Mouse (Mus musculus) embryonic facial prominence, embryonic 14.5 days (tissue): ENCODE data around the gene Mmadhc. TPM values are rescaled to one million over a fixed set of nuclear protein-coding genes. Genes with fewer than 3 reads are reported as not detected.

ENCODE experiments used
- ATAC-seq: fragments of 200-750 bp; cut with Nextera tagmentation; 2 replicates; pipeline ENCODE4 v1.8.0; 2017; ENCODE audit warnings: low read depth, moderate number of reproducible peaks, moderate TSS enrichment
- DNase-seq: peaks from one replicate; pipeline ENCODE4 v3.0.0-alpha.2; 2015; ENCODE audit warnings: low spot score
- H3K27ac ChIP-seq: fragments of 300-500 bp; sonication (generic); replicated peaks from 2 replicates; pipeline ENCODE4 v1.5.1; 2014; ENCODE audit warnings: low read depth, mild to moderate bottlenecking, low read length, moderate library complexity
- H3K27me3 ChIP-seq: fragments of 300-500 bp; sonication (generic); replicated peaks from 2 replicates; pipeline ENCODE4 v1.6.1; 2014; ENCODE audit warnings: low read length; ENCODE audit not compliant: control insufficient read depth, insufficient read depth
- H3K36me3 ChIP-seq: fragments of 300-500 bp; sonication (generic); 2 replicates; pipeline ENCODE4 v1.6.1; 2014; ENCODE audit warnings: low read length, mixed read lengths; ENCODE audit not compliant: control insufficient read depth, insufficient read depth
- H3K4me1 ChIP-seq: fragments of 300-500 bp; sonication (generic); 2 replicates; pipeline ENCODE4 v1.6.1; 2014; ENCODE audit warnings: antibody characterized with exemption, low read length; ENCODE audit not compliant: control insufficient read depth, insufficient read depth
- H3K4me2 ChIP-seq: fragments of 300-500 bp; sonication (generic); 2 replicates; pipeline ENCODE4 v1.6.1; 2014; ENCODE audit warnings: low read depth, mild to moderate bottlenecking, low read length, moderate library complexity, mixed read lengths
- H3K4me3 ChIP-seq: fragments of 300-500 bp; sonication (generic); 2 replicates; pipeline ENCODE4 v1.5.1; 2014; ENCODE audit warnings: low read depth, mild to moderate bottlenecking, low read length
- H3K9ac ChIP-seq: fragments of 300-500 bp; sonication (generic); 2 replicates; pipeline ENCODE4 v1.6.1; 2014; ENCODE audit warnings: low read depth, mild to moderate bottlenecking, low read length, moderate library complexity, mixed read lengths
- H3K9me3 ChIP-seq: fragments of 300-500 bp; sonication (generic); 2 replicates; pipeline ENCODE4 v1.6.1; 2016; ENCODE audit warnings: low read length; ENCODE audit not compliant: control insufficient read depth
- WGBS: fragments of 180-500 bp; shearing (Covaris S2); extraction: QIAGEN DNeasy Blood & Tissue Kit; methylation state at CpG from one replicate; pipeline ENCODE4 v1.1.7; 2014; 5-methylcytosine and 5-hydroxymethylcytosine counted together
- polyA plus RNA-seq: library from polyadenylated mRNA; unstranded; fragments of >200 nt; fragmentation: Nextera tagmentation; extraction: Ambion mirVana; gene quantifications from 2 replicates; pipeline ENCODE4 v1.2.1, GENCODE M21; 2014

The Mmadhc gene
- polyA plus RNA-seq: 160 and 172 TPM in 2 replicates

DNA sequence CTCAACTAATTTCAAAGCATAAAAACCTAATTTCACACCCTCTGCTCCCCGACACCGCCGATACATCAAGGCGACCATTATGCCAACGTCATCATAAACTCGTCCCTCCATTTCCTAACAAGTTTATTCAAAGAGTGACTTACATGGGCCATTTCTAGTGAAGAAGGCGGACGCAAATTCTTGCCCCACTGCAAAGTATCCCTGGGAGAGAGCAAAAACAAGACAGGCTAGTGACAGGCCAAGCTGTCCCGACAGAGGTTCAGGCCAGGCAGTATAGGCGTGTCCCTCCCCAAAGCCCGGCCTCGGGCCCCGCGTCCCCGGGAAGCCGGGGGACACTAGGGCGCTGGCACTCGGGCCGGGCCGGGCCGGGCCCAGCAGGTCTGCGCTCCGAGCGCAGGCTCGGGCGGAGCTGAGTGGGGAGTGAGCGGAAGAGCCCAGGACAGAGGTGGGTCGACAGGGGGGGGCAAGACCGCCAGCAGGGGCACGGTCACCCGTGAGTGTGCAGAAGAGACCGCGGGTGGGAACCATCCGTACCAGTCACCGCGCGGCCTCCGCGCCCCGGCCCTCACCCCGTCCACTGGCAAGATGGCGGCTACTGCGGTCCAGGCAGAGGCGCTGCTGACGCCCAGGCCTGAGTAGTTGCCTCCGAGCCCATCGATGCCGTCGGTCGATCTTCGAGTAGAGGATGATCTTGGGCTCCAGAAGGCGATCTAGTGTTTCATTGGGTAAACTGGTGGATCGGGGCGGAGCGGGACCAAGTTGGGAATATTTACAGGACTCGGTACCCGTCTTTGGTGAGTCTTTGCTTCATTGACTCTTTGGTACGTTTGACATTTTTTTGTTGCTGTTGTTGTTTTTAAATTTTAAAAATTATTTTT, at the start of gene Mmadhc:
TSS of gene Mmadhc (minus strand) at position 693 of the 878 bp plus-strand sequence.
- ATAC-seq: peak; percentile 97
- peak; percentile 99 for DNase-seq
- Histone ChIP-seq H3K4me3 (peak within 1 kb of the TSS; percentile 82), H3K27ac (peak within 1 kb of the TSS; percentile 90), H3K9me3 (no peaks in the 10 kb centered on the region), H3K27me3 (no peaks in the 10 kb centered on the region), H3K4me1 (peaks cover 18% of the 10 kb centered on the region), H3K9ac (peak within 1 kb of the TSS; percentile 94), H3K4me2 (peak within 1 kb of the TSS; percentile 79), H3K36me3 (peaks cover 4% of the 10 kb centered on the region; the same call in 1 of the 2 replicates)
- under 1% methylated on average over 30 of the region's 58 CpGs for WGBS

DNA sequence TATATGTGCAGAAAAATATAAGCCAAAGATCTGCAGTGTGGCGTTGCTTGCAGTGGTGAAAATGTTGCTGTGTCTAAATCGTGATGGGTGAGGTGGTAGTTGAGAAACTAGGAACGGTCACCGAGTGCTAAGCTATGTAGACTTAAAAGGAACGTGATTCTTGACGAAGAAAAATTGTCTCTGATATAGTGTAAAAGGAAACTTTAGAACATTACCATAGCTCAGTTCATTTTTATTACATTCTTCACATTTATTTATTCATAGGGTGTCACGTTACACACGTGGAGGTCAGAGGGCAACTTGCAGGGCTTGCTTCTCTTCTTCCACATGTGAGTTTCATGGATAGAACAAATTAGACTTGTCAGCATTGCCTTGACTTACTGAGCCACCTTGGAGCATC, 47.0 kb upstream of the Mmadhc start:
- DNase-seq (no peak), ATAC-seq (no peak)
- Histone ChIP-seq H3K4me3 (no peak overlapping the region), H3K9ac (no peak overlapping the region), H3K4me2 (no peak overlapping the region), H3K4me1 (0 out of 2 replicates have a peak, but pooled peaks cover 3% of the 10 kb centered on the region), H3K36me3 (no peaks in the 10 kb centered on the region), H3K27me3 (no peaks in the 10 kb centered on the region), H3K27ac (no peak overlapping the region), H3K9me3 (no peaks in the 10 kb centered on the region)
- WGBS: 50% methylated on average over 8 of the region's 8 CpGs

DNA sequence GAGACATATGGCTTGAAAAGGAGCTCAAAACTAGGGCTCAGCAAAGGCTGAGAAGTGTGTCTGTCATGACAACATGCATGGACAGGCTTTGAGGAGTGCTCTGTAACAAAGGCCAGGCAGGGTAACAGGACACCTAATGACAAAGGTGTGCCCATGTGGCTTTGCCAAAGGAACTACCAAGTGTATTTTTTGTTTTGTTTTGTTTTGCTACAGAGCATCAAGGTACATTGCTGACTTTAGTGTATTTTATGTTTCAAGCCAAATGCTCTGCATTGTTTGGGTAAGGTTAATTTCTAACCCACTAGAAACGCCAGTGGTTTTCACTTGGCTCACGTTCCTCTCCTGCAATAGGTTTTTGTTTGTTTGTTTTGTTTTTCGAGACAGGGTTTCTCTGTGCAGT, 42.5 kb upstream of the Mmadhc start:
- Histone ChIP-seq H3K36me3 (no peaks in the 10 kb centered on the region), H3K4me2 (no peak overlapping the region), H3K27ac (no peak overlapping the region), H3K27me3 (no peaks in the 10 kb centered on the region), H3K4me3 (no peak overlapping the region), H3K4me1 (no peaks in the 10 kb centered on the region), H3K9ac (no peak overlapping the region), H3K9me3 (no peaks in the 10 kb centered on the region)
- no peak for ATAC-seq
- DNase-seq: no peak
- 56% methylated on average over 3 of the region's 3 CpGs for WGBS

DNA sequence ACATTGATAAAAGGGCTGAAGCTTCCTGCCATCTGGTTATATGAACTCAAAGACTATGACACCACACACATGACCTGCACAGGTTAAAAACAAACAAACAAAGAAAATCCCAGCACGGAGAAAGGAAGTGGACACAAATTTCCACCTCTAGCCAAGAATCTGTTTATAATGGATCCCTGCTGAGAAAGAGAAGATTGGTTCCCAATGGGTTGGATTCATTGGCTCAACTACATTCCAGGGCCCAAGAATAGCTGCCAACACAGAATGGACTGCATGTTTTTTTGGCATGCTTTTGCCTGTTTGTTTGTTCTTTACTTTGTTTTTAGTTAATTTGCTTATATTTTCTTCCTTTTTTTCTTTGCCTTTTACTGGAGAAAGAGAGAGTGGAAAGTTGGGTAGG, 41.0 kb upstream of the Mmadhc start:
- Histone ChIP-seq H3K36me3 (no peaks in the 10 kb centered on the region), H3K9ac (no peak overlapping the region), H3K4me1 (no peaks in the 10 kb centered on the region), H3K4me3 (no peak overlapping the region), H3K27me3 (no peaks in the 10 kb centered on the region), H3K4me2 (no peak overlapping the region), H3K27ac (no peak overlapping the region), H3K9me3 (no peaks in the 10 kb centered on the region)
- 37% methylated on average over 1 of the region's 1 CpGs for WGBS
- no peak for ATAC-seq
- DNase-seq: no peak

DNA sequence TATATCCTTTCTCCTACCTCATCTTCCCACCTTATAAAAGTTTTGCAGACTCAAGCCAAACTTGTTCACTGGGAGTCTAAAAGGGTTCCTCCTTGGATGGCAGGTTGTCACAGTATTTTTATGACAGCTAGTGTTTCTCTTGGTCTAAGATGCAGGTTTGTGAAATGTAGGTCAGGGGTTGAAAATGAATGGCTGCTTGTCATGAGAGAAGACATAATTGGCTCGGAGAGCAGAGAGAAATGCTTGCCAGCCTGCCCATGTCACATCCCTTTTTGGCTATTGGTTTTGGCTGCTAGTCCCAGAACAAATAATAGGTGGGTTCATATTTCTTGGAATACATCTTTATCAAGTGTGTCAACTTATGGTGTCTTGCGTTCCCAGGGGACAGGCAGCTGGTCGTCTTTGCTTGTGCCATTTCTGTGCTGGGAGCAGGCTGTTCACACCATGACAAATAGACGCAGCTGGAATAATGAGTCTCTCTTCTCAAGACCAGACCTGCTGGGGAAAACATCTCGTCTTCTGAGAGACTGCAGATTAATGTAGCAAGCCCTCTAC, 35.2 kb upstream of the Mmadhc start:
- peak; percentile 46 for DNase-seq
- 45% methylated on average over 5 of the region's 5 CpGs for WGBS
- H3K4me1 ChIP-seq: no peaks in the 10 kb centered on the region
- no peak overlapping the region for H3K27ac ChIP-seq
- no peak overlapping the region for H3K4me2 ChIP-seq
- H3K4me3 ChIP-seq: no peak overlapping the region
- no peaks in the 10 kb centered on the region for H3K36me3 ChIP-seq
- no peaks in the 10 kb centered on the region for H3K9me3 ChIP-seq
- H3K27me3 ChIP-seq: no peaks in the 10 kb centered on the region
- no peak for ATAC-seq
- H3K9ac ChIP-seq: no peak overlapping the region

DNA sequence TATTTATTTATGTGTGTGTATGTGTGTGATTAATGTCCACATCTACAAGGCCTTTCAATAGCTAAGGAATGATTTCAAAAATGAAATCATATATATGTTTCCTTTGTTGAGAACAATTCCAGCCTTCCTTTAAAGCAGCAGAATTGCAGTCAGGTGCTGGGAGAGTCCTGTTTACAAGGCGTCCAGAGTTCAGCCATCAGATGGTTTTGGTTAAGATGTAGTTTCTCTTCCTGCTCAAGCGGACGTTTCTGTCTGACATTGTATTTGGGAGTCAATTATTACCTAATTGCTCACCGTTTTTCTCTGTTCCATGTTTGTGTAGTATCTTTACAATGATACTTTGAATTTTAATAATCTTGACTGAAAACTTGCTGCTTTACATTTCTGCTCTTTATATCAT, 31.6 kb upstream of the Mmadhc start:
- Histone ChIP-seq H3K4me3 (no peak overlapping the region), H3K27me3 (no peaks in the 10 kb centered on the region), H3K4me2 (no peak overlapping the region), H3K27ac (no peak overlapping the region), H3K36me3 (no peaks in the 10 kb centered on the region), H3K9ac (no peak overlapping the region), H3K4me1 (no peaks in the 10 kb centered on the region), H3K9me3 (no peaks in the 10 kb centered on the region)
- no peak for ATAC-seq
- peak; percentile 23 for DNase-seq
- WGBS: 23% methylated on average over 4 of the region's 4 CpGs

DNA sequence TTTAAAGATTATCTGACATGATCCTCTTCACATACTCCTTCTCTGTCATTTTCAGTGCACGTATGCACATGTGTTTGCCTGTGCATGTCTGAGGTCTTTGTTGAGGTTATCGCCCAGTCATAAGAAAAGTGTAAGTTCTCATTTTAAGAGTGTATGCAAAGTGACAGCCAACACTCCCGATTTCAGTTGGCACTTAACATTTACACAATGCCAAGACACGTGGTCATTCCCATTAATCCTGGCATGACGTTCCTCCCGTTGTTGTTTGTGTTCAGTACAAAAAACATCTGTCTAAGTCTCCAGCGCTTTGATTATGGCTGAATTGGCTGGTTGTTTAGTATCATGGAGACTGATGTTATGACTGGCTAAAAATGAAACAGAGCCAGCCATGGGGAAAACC, 28.2 kb upstream of the Mmadhc start:
- ATAC-seq (no peak), DNase-seq (no peak)
- no peak overlapping the region for H3K9ac ChIP-seq
- no peaks in the 10 kb centered on the region for H3K36me3 ChIP-seq
- H3K9me3 ChIP-seq: no peaks in the 10 kb centered on the region
- H3K27me3 ChIP-seq: no peaks in the 10 kb centered on the region
- 78% methylated on average over 7 of the region's 7 CpGs for WGBS
- no peaks in the 10 kb centered on the region for H3K4me1 ChIP-seq
- no peak overlapping the region for H3K4me3 ChIP-seq
- H3K27ac ChIP-seq: no peak overlapping the region
- no peak overlapping the region for H3K4me2 ChIP-seq

DNA sequence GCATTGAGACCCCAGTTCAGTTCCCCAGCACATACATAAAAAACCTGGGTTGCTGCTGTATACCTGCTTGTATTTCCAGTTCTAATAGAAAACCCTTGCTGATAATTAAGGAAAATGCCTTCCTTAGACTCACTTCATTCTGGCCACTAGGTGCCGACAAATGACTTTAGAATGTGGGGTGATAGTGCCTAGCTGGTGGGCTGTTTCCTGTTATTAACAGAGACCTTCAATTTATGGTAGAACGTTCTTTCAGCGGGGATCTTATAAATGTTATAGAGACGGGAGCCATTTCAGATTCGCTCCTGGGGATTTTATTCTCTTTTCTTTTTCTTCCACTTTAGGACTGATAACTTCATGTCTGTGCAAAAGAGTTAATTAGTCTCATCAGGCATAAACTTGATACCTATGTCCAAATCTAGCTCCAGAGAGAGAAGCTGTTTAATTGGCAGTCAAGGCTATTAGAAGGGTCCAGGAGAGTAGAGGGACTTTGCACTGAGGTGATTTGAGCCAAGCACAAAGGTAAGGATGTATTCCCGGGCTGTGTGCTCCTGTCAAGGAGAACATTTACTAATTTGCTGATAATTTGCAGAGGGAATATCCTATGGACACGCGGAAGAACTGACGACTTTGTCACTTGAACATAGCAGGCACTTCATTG, 10.2 kb upstream of the Mmadhc start:
- ATAC-seq (peak; percentile 74; the same call in 1 of the 2 replicates), DNase-seq (peak; percentile 89)
- no peaks in the 10 kb centered on the region for H3K27me3 ChIP-seq
- no peak overlapping the region for H3K27ac ChIP-seq
- H3K9ac ChIP-seq: no peak overlapping the region
- H3K36me3 ChIP-seq: no peaks in the 10 kb centered on the region
- H3K4me3 ChIP-seq: no peak overlapping the region
- H3K4me2 ChIP-seq: peak overlapping the region; percentile 23; the same call in 1 of the 2 replicates
- H3K9me3 ChIP-seq: no peaks in the 10 kb centered on the region
- WGBS: 39% methylated on average over 9 of the region's 9 CpGs
- H3K4me1 ChIP-seq: no peaks in the 10 kb centered on the region
